Mouse (Mus musculus) lung, postnatal 0 days (tissue): Measurements from ENCODE around the gene Slc22a23.

Experiments
- CTCF ChIP-seq: IDR thresholded peaks from 2 replicates; pipeline ENCODE4 v1.5.1; 2016; ENCODE audit warnings: antibody characterized with exemption, mild to moderate bottlenecking
- EP300 ChIP-seq: IDR thresholded peaks from 2 replicates; pipeline ENCODE4 v1.6.1; 2016; ENCODE audit warnings: antibody characterized with exemption, mild to moderate bottlenecking, control low read depth

- no peak for TF ChIP-seq CTCF
- no peak for TF ChIP-seq EP300
Observed at GRCm38 (mm10) chr13:34346748-34347147, 1.8 kb upstream of the Slc22a23 start.
